Mouse (Mus musculus): ENCODE measurements around the gene Gm10720. TPM values are rescaled to one million over a fixed set of nuclear protein-coding genes. Genes with fewer than 3 reads are reported as not detected.
"Not testable (repeated sequence)": the region's sequence is repeated elsewhere in the genome, so short reads cannot be mapped to it uniquely, and the experiment has no call there.

Gm10720 gene
- polyA plus RNA-seq, 1 experiment from 2014 or later: not detected

GRCm38 (mm10) chr9:3029276-3030000 is 14.0 kb downstream of the Gm10720 start:
- ATAC-seq (ENCODE audit: insufficient number of reproducible peaks, low FRiP score, low TSS enrichment, low read depth); H3K9ac ChIP-seq; H3K4me3 ChIP-seq; H3K9me3 ChIP-seq; H3K27ac ChIP-seq; H3K36me3 ChIP-seq; H3K4me1 ChIP-seq; H3K4me2 ChIP-seq; H3K27me3 ChIP-seq: not testable (repeated sequence)
- 64% methylated on average over 14 of the region's 16 CpGs for WGBS

DNA sequence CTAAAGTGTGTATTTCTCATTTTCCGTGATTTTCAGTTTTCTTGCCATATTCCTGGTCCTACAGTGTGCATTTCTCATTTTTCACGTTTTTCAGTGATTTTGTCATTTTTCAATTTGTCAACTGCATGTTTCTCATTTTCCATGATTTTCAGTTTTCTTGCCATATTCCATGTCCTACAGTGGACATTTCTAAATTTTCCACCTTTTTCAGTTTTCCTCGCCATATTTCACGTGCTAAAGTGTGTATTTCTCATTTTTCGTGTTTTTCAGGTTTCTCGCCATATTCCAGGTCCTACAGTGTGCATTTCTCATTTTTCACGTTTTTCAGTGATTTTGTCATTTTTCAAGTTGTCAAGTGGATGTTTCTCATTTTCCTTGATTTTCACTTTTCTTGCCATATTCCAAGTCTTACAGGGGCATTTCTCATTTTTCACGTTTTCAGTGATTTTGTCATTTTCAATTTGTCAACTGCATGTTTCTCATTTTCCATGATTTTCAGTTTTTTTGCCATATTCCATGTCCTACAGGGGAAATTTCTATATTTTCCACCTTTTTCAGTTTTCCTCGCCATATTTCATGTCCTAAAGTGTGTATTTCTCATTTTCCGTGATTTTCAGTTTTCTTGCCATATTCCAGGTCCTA is 15.3 kb downstream of the Gm10720 start:
- not testable (repeated sequence) for H3K9me3 ChIP-seq; H3K4me3 ChIP-seq; H3K9ac ChIP-seq; H3K36me3 ChIP-seq; H3K4me1 ChIP-seq; H3K27ac ChIP-seq; ATAC-seq (ENCODE audit: insufficient number of reproducible peaks, low FRiP score, low TSS enrichment, low read depth); H3K27me3 ChIP-seq; H3K4me2 ChIP-seq
- WGBS: 67% methylated on average over 3 of the region's 10 CpGs

DNA sequence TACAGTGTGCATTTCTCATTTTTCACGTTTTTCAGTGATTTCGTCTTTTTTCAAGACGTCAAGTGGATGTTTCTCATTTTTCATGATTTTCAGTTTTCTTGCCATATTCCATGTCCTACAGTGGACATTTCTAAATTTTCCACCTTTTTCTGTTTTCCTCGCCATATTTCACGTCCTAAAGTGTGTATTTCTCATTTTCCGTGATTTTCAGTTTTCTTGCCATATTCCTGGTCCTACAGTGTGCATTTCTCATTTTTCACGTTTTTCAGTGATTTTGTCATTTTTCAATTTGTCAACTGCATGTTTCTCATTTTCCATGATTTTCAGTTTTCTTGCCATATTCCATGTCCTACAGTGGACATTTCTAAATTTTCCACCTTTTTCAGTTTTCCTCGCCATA is 18.8 kb downstream of the Gm10720 start, which contains the start of gene Gm17535:
Gm17535 (plus strand) TSS at position 301 of the 400 bp plus-strand sequence.
- not testable (repeated sequence) for H3K27ac ChIP-seq; H3K4me1 ChIP-seq; H3K36me3 ChIP-seq; ATAC-seq (ENCODE audit: insufficient number of reproducible peaks, low FRiP score, low TSS enrichment, low read depth); H3K9me3 ChIP-seq; H3K4me3 ChIP-seq; H3K27me3 ChIP-seq; H3K4me2 ChIP-seq; H3K9ac ChIP-seq
- WGBS: 47% methylated on average over 1 of the region's 8 CpGs

- not testable (repeated sequence) for H3K27ac ChIP-seq; H3K4me3 ChIP-seq; H3K9ac ChIP-seq; H3K4me1 ChIP-seq; H3K4me2 ChIP-seq; H3K36me3 ChIP-seq; H3K27me3 ChIP-seq; H3K9me3 ChIP-seq; ATAC-seq (ENCODE audit: insufficient number of reproducible peaks, low FRiP score, low TSS enrichment, low read depth)
- WGBS: 71% methylated on average over 8 of the region's 8 CpGs
These were observed 21.1 kb downstream of the Gm10720 start, which contains the start of gene Gm10715 for GRCm38 (mm10) chr9:3036577-3036976. TSS of gene Gm10715 (plus strand) at chr9:3036877.

DNA sequence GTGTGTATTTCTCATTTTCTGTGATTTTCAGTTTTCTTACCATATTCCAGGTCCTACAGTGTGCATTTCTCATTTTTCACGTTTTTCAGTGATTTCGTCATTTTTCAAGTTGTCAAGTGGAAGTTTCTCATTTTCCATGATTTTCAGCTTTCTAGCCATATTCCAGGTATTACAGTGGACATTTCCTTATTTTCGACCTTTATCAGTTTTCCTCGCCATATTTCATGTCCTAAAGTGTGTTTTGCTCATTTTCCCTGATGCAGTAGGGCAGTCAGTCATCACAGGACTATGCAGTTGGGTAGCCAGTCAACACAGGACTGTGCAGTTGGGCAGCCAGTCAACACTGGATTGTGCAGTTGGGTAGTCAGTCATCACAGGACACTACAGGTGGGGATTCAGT is 22.7 kb downstream of the Gm10720 start:
- H3K9ac ChIP-seq; H3K4me1 ChIP-seq; ATAC-seq (ENCODE audit: insufficient number of reproducible peaks, low FRiP score, low TSS enrichment, low read depth); H3K27ac ChIP-seq; H3K27me3 ChIP-seq; H3K4me2 ChIP-seq; H3K4me3 ChIP-seq; H3K36me3 ChIP-seq; H3K9me3 ChIP-seq: not testable (repeated sequence)
- 68% methylated on average over 4 of the region's 4 CpGs for WGBS

Small RNA genes within 50 kb of the gene (microRNA-seq; reads per million reads assigned to microRNA genes)
- not detected for gene Mir101c

Other genes with a start within 250 kb of the Gm10720 start
- not detected in 2 replicates for gene Gm10722, start 14.7 kb upstream of the Gm10720 start, polyA plus RNA-seq (2015; fragmentation: Nextera tagmentation; extraction: Ambion mirVana)
- not detected in 2 replicates for gene Gm11168, start 12.3 kb upstream of the Gm10720 start, polyA plus RNA-seq (2015; fragmentation: Nextera tagmentation; extraction: Ambion mirVana)
- gene Gm10721, start 2.5 kb upstream of the Gm10720 start, polyA plus RNA-seq (2015; fragmentation: Nextera tagmentation; extraction: Ambion mirVana): not detected in 2 replicates
- gene Gm10719, start 1.8 kb downstream of the Gm10720 start, polyA plus RNA-seq (2015; fragmentation: Nextera tagmentation; extraction: Ambion mirVana): 0.41 TPM in 1 of 2 replicates, not detected in the other
- 0.41 TPM in 1 of 2 replicates, not detected in the other for gene Gm10718, start 7.9 kb downstream of the Gm10720 start, polyA plus RNA-seq (2015; fragmentation: Nextera tagmentation; extraction: Ambion mirVana)
- 0.26 TPM in 1 of 2 replicates, not detected in the other for gene Gm10717, start 9.8 kb downstream of the Gm10720 start, polyA plus RNA-seq (2015; fragmentation: Nextera tagmentation; extraction: Ambion mirVana)
- gene Gm17535, start 18.9 kb downstream of the Gm10720 start, polyA plus RNA-seq (2015; fragmentation: Nextera tagmentation; extraction: Ambion mirVana): not detected in 2 replicates
- gene Gm10715, start 21.2 kb downstream of the Gm10720 start, polyA plus RNA-seq (2015; fragmentation: Nextera tagmentation; extraction: Ambion mirVana): not detected in 2 replicates

All from limb, embryonic 15.5 days (tissue).